Mouse (Mus musculus) kidney, postnatal 10 days (tissue): Measurements from ENCODE around the gene Slc22a3.
A peak's percentile ranks its signal among the peaks of the same experiment; 100 is the strongest.

ENCODE experiments used
- DNase-seq: peaks from one replicate; pipeline ENCODE4 v3.0.0; 2021; ENCODE audit warnings: mixed read lengths

Gene Slc22a3

DNA sequence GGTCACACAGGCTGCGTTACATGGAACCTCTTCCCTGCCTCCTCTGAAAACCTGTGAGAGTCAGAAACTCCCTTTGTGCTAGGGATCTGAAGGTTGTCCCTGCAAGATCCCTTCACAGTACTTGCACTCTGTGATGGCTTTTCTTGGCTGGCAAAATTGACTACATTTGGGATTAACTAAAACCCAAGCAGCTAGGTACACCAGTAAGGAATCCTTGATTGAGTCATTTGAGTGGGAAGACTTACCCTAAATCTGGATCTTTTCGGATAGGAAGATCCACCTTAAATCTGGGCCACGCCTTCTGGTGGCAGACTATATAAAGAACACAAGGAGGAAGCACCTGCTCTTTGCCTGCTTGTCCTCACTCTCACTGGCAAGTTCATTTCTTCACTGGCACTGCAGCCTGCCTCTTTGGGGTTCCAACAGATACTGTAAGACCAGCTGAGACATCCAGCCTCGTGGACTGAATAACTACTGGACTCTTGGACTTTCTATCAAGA lies 41.0 kb downstream of the Slc22a3 start:
- DNase-seq, result no peak

DNA sequence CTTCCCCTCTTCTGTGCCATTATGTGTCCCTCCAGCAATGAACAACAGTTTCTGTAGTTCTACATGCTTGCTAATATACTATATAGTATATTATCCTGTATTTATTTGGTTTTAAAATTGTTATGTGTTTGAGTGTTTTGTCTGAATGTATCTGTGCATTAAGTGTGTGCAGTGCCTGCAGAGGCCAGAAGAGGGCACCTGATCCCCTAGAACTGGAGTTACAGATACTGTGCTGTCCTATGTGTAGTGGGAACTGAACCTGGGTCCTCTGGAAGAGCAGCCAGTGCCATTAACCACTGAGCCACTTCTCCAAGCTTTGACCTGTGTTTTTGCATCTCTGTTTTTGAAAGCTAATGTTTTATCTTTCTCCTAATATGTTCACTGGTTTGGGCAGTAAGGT lies 46.3 kb downstream of the Slc22a3 start:
- no peak for DNase-seq

DNA sequence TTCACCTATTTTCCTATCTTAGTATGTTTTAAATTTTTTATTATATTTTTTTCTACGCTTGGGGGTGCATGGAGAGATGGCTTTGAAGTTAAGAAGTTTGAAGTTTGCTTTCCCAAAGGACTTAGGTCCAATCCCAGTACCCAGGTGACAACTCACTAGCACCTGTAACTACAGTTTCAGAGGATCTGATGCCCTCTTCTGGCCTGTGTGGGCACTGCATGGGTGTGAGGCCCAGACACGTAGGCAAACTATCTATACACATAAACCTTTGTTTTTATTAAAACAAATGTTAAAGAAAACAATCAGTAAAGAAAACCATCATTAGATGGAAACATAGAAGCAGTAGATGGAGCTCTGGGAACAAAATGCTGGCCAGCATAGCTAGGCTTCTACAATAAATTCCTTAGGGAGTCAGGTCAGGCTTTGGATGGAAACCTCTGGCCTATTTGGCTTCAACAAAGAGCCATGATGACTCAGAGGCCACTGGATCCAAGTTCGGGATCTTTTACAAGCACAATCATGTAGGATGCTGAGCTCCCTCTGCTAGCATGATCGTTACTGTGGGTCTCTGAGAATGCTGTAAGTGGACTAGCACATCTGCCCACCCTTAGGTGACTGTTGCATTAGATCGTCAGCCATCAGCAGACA lies 52.2 kb downstream of the Slc22a3 start:
- DNase-seq, result peak; percentile 55

DNA sequence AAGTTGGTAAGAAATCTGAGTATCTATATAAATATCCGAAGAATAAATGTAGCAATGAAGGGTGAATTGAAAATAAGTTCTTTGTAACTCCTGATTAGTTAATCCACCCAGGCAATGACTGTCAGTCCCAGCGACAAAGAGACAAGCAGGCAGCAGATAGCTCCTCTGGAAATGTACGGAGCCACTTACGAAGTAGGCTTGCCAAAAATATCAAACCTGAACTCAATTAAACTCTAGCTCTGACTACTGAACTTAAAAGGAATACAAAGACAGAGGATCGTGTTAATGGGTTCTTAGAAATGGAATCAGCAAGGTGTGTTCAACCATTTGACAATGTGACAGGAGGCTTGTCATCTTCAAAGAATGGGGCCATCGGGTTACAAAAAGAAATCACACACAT lies 53.8 kb downstream of the Slc22a3 start:
- no peak for DNase-seq

DNA sequence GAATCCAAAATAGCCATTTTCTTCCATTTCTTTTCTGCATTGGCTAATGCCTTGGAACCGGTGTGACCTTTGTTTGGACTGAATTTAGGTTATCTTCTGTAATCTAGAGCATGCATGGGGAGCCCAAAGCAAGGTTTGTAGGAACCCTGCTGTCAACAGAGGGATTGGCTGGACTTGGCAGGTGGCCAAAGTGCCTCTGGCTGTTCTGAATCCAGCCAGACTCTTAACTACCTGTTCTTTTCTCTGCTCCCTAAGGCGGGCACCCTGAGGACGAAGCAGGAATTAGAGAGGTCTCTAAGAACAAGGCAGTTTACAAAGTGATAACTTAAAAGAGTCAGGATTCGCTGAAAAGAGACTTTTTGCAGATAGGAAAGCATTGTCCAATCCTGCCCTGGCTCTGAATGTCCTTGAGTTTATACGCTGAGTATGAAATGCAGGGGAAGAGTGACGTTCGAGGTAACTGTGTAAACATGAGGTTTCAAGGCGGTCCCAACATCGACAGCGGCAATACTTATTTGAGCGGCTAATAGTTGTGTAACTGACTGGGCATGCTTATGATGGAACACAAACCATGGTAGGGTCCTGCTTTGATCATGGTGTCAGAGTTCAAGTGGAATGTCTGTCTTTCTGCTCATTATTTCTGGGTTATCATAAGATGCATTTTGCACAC lies 54.5 kb downstream of the Slc22a3 start:
- peak; percentile 39 for DNase-seq

DNA sequence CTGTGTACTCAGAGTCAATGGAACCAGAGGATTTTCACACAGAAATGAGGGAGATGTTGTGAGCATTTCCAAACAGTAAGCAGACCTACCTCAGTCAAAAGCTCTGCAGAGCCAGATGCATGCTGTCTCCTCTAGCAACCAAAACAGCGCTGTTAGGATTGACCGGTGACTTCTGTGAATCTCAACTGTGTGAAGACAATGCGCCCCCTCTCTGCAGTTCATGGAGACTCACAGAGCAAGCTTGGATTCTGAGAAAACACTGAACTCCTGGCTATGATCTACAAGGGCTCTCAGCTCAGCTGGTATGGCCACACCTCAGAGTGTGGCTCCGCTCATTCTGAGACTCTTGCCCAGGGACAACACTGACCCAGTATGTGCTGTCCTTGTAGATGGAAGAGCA lies 56.3 kb downstream of the Slc22a3 start:
- peak; percentile 36 for DNase-seq

DNA sequence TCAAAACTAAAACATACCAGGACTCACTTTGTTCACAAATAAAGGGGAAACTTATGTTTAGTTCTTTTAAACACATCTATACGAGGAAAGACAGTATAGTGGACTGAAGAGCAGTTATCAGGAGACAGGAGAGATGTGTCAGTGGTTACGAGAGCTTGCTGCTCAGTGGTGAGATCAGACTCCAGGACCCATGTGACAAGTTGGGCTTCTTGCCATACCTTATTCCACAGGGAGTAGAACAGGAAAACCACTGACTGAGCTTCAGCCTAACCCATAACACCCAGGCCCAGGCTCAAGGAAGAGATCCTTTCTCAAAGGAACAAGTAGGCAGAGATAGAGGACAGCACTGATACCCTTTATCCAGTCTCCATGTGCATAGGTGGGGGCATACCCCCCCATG lies 62.9 kb downstream of the Slc22a3 start:
- peak; percentile 43 for DNase-seq

DNA sequence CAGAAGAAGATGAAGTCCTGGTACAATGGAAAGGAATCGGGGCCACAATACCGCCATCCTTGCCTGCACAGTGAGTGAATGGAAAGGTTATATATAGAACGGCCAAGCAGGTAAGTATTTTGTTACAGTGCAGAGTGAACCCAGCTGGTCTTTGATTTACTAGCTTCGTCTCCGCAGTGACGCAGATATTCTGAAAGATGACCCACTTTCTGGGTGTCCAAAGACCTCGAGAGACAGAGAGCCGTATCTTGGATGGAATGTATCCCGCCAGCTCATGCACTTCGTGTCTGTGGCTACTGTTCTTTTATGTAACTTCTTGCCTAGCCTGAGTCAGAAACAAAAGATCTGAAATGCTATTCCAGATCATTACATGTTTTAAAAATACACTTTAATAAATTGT lies 69.7 kb downstream of the Slc22a3 start:
- DNase-seq, result no peak

DNA sequence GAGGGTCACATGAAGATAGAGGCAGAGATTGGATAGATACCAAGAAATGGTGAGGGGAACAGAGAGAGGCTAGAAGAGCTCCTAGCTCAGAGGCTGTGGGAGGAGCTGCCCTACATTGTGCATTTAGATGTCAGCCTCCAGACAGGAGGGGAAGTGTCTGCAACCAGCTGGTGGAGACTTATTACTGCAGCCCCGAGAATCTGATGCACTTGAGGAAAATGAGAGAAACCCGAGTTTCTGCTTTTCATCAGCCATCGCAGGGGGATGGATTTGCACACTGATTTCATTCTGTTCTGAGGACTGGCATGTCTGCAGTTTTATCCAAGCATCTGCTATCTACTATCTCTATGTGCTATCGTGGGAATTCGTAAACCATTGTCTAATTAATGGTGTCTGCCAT lies 75.8 kb downstream of the Slc22a3 start:
- DNase-seq, result peak; percentile 18

DNA sequence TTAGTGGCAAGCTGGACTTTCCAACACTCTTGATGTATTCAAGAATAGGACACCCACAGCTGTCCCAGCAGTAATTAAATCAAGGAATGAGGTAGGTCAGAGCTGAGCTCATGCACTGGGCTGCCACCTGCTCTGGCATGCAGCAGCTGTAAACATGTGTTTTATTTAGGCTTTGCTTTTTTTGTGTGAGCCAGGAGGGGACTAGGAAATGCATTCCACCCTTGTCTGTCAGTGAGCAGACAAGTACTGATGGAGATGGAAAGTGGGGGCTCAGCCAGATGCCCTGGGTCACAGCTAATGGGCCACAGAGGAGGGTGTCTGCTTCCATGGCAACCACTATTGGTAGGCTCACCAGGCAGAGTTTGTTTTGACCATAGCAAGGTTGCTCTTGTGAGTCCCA lies 79.1 kb downstream of the Slc22a3 start:
- DNase-seq, result peak; percentile 24

DNA sequence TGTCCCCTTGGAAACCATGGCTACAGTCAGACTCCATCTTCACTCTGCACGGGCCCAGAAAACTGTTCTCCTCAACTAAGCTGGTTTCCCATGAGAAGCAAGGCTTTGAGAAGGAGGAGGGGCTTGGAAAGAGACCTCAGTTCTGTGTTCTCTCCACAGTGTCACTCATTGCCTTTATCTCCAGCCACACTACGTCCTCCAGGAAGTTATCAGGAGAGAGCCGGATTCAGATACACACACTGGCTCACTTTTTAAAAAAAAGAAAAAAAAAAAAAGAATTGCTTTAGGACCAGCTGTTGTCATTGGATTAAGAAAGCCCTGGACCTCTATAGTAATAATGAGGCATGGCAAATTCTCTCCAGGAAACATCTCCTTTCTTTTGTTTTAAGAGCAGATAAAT lies 80.3 kb downstream of the Slc22a3 start:
- no peak for DNase-seq

DNA sequence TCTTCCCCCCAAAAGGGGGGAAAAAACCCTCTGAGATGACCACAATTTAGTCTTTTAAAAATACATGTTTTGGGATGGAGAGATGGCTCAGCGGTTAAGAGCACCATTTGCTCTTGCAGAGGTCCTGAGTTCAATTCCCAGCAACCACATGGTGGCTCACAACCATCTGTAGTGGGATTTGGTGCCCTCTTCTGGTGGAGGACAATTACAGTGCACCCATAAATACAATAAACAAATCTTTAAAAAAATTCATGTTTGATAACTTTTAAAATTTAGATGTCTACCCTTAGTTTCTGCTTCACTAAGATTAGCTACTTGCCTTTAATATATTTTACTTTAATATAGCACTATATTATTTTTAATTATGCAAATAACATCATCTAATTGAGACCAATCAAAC lies 85.4 kb downstream of the Slc22a3 start:
- DNase-seq, result no peak

DNA sequence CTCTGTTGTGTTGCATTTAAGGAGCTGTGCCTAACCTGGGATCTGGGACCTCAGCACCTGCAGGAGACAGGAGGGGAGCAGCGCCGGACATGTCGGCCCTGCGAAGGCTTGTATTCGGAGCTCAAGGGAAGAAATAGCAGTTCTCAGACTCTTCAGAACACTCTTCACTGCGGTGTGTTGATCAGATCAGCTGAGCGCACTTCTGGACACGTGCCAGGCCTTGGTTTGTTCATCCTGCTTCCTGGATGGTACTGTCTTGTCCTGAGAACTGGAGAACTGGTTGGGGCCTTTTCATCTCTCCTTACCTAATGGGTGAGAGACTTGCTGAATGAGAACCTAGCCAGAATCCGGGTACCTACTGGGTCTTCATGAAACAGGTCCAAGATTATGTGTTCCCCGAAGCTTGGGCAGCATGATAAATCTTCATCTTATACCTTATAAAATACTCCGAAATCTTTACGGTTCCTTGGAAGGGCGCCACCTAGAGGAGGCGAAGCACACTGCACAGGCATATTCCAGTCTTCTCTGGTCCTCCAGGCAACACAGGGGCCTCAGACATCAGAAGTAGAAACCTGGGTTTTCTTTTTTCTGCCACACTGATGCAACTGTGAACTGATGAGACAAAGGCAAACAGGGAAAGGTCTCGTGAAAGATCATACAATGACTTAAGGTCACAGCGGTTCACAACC lies 86.5 kb downstream of the Slc22a3 start:
- DNase-seq, result peak; percentile 32

DNA sequence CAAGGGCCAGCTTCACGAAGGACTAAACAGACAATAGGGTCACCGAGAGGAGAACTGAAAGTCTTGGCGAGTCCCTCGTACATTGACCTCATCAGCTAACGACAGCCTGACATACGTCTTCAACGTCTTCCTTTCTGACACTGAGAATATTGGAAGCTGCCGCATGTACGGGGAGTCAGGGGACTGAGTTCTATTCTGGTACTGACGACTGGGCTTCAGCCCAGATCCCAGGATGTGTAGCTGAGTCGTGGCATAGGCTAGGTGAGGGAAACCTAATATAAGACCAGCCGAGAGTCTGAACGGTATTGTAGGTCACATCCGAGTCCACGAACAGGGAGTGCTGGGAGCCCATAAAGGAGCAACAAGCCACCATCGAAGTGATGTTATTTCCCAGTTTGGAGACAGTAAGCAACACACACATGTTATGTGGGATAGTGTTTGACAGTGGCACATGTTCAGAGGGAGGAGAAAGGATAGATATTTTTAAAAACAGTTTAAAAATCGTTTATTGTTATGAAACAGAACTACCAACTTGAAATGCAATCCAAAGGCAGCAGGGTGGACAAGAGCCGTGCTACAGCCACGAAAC lies 87.9 kb downstream of the Slc22a3 start:
- DNase-seq, result no peak

DNA sequence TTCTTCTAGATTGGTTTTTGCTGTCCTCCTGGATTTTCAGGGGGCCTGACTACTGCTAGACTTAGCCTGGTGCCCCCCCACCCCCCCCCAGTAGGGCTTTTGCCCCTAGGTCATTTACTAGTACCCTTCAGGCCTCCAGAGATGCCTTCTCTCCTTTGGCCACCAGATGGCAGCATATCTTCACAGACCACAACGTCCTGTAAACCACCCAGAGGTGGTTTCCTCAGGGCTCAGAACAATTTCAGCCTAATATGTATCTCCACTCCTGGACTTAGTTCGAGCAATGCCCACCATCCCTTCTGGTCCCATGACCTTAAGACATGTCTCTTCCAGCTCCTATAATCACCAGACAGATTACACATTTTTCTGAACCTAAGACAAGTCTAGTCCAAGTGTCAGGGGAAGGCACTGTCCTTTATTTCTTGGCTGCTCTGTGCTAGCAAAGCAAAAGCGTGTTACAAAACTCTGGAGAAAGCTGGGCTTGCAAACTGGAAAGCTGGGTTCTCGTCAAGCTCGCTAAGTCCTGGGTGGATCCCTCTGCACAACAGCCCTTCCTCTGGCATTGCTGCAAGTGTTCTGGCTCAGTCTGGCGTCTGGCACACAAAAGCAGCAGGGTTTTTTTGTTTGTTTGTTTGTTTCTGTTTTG lies 91.1 kb downstream of the Slc22a3 start:
- DNase-seq, result peak; percentile 90

DNA sequence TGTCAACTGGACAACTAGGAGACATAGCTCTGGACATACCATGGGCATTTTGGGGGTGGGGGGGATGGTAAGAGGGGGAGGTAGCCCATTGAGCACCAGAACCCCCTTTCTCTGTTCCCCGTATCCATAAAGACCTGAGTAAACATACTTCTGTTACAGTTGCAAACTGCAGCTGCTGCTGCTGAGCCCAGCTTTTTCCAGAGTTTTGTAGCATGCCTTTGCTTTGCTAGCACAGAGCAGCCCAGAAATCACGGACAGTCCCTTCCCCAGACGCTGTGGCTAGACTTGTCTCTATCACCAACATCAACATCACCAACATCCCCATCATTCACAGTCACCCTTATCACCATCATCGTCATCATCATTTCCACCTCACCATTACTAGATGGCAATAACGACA lies 91.8 kb downstream of the Slc22a3 start:
- DNase-seq, result no peak

DNA sequence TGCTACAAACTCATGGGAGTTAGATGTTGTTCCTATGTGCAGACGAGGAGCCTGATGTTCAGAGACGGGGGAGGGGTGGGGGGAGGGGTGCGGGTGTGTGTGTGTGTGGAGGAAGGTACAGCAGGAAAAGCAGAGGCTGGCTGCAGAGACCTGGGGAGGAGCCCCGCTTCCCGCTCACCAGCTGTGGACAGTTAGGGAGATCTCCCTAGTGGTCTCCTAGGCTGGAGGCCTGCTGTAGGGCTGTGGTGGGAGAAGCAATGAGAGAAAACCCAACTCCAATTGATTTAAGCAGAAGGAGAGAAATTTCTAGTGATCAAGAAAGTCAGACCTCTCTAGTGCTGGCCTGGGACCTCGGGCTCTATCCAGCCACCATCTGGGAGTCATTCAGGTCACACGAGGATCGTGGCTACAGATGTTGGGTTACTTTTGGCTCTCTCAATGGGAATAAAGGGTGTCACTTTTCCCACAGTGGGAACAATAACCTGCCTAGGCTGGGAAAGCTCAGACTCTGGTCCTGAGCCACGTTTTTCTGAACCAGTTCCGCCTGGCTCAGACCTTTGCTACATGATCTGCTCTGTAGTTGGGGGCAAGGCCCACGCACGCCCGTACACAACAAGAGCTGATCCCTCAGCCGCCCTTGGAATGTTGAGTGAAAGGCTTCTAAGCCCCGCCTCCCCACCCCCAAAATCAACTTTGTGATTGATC lies 92.3 kb downstream of the Slc22a3 start:
- DNase-seq, result peak; percentile 40

DNA sequence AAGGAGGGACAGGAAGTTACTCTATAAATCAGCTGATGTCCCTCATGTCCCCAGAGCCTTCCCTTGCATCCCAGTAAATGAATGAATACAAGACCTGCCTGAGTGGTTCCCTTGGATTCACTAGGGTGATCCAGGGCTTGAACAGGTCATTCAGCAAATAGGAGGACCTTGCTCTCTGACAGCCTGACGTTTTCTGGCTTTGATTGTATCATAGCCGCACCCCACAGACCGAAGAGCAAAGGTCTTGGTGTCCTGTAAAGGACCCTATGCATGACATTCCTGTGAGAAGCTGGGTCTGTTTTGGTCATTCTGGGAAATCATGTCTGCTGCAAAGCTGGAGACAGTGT lies 94.6 kb downstream of the Slc22a3 start:
- no peak for DNase-seq

DNA sequence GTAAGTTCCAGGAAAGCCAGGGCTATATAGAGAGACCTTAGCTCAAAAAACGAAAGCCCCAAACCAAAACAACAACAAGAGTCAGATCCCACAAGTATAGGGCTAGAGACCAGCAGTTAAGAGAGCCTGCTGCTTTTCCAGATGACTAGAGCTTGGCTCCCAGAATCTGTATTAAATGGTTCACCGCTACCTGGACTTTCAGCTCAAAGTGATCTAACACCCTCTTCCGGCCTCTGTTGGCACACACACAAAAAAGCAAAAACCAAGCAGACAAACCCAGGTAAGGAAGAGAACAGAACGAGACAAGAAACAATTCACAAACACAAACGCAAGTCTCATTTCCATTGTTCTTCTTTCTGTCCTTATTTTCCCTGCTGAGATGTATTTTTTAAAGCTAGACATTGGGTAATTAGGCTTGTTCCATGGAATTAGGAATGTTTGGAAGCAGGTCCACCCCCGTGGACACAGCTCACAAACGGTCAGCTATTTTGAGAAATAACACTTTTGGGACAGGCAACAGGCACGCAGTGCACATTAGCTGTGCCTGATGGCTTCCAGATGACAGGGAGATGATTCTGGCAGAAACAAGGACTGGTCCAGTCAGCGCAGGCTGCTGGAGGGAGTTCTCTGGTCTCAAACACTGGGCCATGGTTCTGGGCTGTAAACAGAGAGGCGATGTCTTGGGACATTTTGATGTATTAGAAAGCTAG lies 95.2 kb downstream of the Slc22a3 start:
- peak; percentile 63 for DNase-seq

DNA sequence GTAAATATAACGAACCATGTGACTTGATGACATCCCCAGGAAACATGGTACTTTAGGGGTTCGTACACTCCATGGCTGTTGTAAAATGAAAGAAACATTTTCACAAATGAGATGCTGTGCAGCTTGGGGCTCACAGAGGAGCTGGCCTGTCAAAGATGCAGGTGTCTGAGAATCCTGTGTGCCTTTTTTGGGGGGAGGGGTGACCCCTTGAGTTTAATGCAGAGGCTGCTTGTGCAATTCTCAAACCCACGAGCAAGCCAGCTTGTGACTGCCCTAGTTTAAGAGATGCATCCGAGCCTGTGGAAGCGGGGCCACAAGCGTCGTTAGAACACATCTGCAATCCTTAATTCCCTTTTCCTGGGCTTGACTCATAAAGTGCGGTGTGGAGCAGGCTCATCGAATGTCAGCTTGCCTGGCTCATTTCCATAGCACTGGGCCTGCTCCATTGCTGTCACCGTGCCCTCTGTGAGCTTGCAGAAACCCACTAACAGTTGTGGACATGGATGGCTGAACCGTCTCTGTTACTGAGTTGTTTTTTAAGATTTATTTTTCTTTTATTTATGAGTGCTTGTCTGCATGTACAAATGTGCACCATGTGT lies 98.1 kb downstream of the Slc22a3 start:
- DNase-seq, result peak; percentile 23

DNA sequence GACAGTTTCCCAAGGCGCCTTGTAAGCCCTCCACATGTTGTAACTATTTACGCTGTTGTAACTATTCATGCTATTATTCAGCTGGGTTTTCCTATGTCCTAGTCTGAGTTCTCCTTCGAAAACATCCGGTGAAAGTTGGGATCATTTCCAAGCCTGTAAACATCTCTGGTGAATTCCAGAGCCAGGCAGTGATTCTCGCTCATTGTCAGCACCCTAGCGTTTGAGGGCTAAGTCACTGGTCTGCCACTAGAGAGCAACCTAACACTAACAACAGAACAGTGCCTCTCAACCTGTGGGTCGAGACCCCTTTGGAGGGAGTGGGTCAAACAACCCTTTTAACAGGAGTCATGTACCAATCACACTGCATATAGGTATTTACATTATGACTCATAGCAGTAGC lies 104.1 kb downstream of the Slc22a3 start:
- DNase-seq, result peak; percentile 49
